Mouse (Mus musculus) activated CD4-positive, CD25-positive, alpha-beta regulatory T cell, adult 4 months (primary cell): ENCODE data around the gene Prelp. TPM values are rescaled to one million over a fixed set of nuclear protein-coding genes. Genes with fewer than 3 reads are reported as not detected.

Experiments used
- polyA plus RNA-seq, 2 experiments: library from polyadenylated mRNA; unstranded; fragments of 100-300 nt; shearing (Covaris generic); gene quantifications; one replicate each; pipeline ENCODE4 v1.2.1; 2017

The Prelp gene
- polyA plus RNA-seq, 2 experiments from 2014 or later = not detected

Other genes starting within 250 kb of the Prelp start
- gene Lax1, start 231.3 kb downstream of the Prelp start, polyA plus RNA-seq = 100 to 1,000 TPM; 109 to 137 TPM
- gene Atp2b4, start 120.4 kb downstream of the Prelp start, polyA plus RNA-seq = 10 to 100 TPM; 17.8 to 19.0 TPM
- gene Optc, start 13.4 kb downstream of the Prelp start, polyA plus RNA-seq = not detected
- gene Fmod, start 115.8 kb upstream of the Prelp start, polyA plus RNA-seq = not detected
- gene Btg2, start 157.7 kb upstream of the Prelp start, polyA plus RNA-seq = 100 to 1,000 TPM; 174 to 181 TPM
- not detected for gene Chit1, start 189.8 kb upstream of the Prelp start, polyA plus RNA-seq